10 mouse cellular contexts compared by ENCODE assay signal in the genomic region with DNA sequence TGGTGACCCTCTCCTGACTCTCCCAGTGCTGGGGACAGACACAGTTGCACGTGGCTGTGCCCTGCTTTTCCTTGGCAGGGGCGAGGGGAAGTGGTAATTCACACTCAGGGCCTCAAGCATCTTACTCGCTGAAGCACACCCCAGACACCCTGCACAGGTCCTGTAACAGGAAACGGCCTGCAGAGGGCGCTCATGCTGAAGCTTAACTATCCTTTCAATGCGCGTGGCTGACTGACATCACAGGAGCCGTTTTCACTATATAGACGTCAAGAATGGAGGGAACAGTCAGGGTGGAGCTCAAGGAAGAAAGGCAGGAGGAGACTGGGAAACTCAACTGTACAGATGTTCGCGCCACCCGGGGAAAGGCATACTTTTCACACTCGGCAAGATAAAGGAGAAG. TPM values are rescaled to one million over a fixed set of nuclear protein-coding genes. Genes with fewer than 3 reads are reported as not detected.
A peak's percentile ranks its signal among the peaks of the same experiment; 100 is the strongest.
DNase-seq lines count a peak whose midpoint lies in the region; ATAC-seq and TF ChIP-seq lines count a peak whose summit lies in the region.
"Had no signal": no experiment of that assay in that cellular context is flagged by ENCODE, and none has a peak within 500 bp of the region (broad histone marks: within the 10 kb centered on the region; RNA-seq: fewer than 3 reads in every experiment).

No protein-coding gene starts in this region.

- 60% methylated on average over 13 of the region's 13 CpGs for WGBS in forebrain, embryonic 14.5 days
- 63% methylated on average over 13 of the region's 13 CpGs for WGBS in limb, embryonic 11.5 days
- 66% methylated on average over 13 of the region's 13 CpGs for WGBS in olfactory bulb, adult 2 months

- TF ChIP-seq CTCF in layer of hippocampus, adult 2 months (conservative IDR thresholded peaks at IDR 0.05): peak; percentile 80
- peak; percentile 45; the same call in 1 of the 2 replicates for TF ChIP-seq CTCF in olfactory bulb, adult 2 months (IDR thresholded peaks at IDR 0.05; ENCODE audit: insufficient read depth, low read depth, low read length)

- H3K27me3 ChIP-seq in forebrain, embryonic 14.5 days (replicated peaks; ENCODE audit: control insufficient read depth, insufficient read depth, low read length): no peaks in the 10 kb centered on the region
- H3K27me3 ChIP-seq in limb, embryonic 11.5 days (ENCODE audit: control insufficient read depth, insufficient read depth, low read length): no peaks in the 10 kb centered on the region

- H3K4me1 ChIP-seq in forebrain, embryonic 14.5 days (ENCODE audit: control insufficient read depth, insufficient read depth, low read length): no peaks in the 10 kb centered on the region
- H3K4me1 ChIP-seq in limb, embryonic 11.5 days (ENCODE audit: control insufficient read depth, insufficient read depth, low read length): no peaks in the 10 kb centered on the region
- no peaks in the 10 kb centered on the region for H3K4me1 ChIP-seq in olfactory bulb, adult 2 months (ENCODE audit: control insufficient read depth, insufficient read depth, low read length)

- no peak overlapping the region for H3K4me3 ChIP-seq in layer of hippocampus, adult 2 months
- H3K4me3 ChIP-seq in forebrain, embryonic 14.5 days (ENCODE audit: low read depth, low read length): no peak overlapping the region
- no peak overlapping the region for H3K4me3 ChIP-seq in limb, embryonic 11.5 days (ENCODE audit: low read depth, low read length)
- H3K4me3 ChIP-seq in olfactory bulb, adult 2 months (ENCODE audit: insufficient read depth, low read depth, low read length): no peak overlapping the region
- H3K4me3 ChIP-seq: myocyte had no signal

- ATAC-seq in forebrain, embryonic 14.5 days: peak; percentile 63; the same call in 1 of the 2 replicates
- ATAC-seq in limb, embryonic 11.5 days (ENCODE audit: insufficient number of reproducible peaks, low FRiP score, low TSS enrichment, low read depth): no peak

- DNase-seq in layer of hippocampus, adult 2 months (ENCODE audit: low spot score in 2 of 2): peak; percentile 22 to 69
- DNase-seq in layer of hippocampus, adult 9-10 months (ENCODE audit: low spot score): no peak
- peak; percentile 9 for DNase-seq in T-cell, adult 2 months (ENCODE audit: low spot score)
- peak; percentile 54 for DNase-seq in cerebellum, adult 11 months
- DNase-seq in forebrain, embryonic 14.5 days (ENCODE audit: low spot score): peak; percentile 70
- peak; percentile 68 for DNase-seq in limb, embryonic 11.5 days (ENCODE audit: low spot score)
- no peak for DNase-seq in spleen, postnatal 36 days (ENCODE audit: low spot score in 2 of 2)

- no peak overlapping the region for H3K4me2 ChIP-seq in forebrain, embryonic 14.5 days (ENCODE audit: low read length)
- no peak overlapping the region for H3K4me2 ChIP-seq in limb, embryonic 11.5 days (ENCODE audit: low read depth, severe bottlenecking)

- peaks cover 83% of the 10 kb centered on the region for H3K36me3 ChIP-seq in forebrain, embryonic 14.5 days (ENCODE audit: control insufficient read depth, insufficient read depth, low read length)
- peaks cover 27% of the 10 kb centered on the region for H3K36me3 ChIP-seq in limb, embryonic 11.5 days (ENCODE audit: control insufficient read depth, insufficient read depth, low read length)

- TF ChIP-seq POLR2A in olfactory bulb, adult 2 months (IDR thresholded peaks at IDR 0.05; ENCODE audit: insufficient read depth, low read depth, low read length): no peak

- no peak overlapping the region for H3K9ac ChIP-seq in forebrain, embryonic 14.5 days (ENCODE audit: low read length)
- H3K9ac ChIP-seq in limb, embryonic 11.5 days (ENCODE audit: low read length): no peak overlapping the region

- H3K9me3 ChIP-seq in forebrain, embryonic 14.5 days (replicated peaks; ENCODE audit: control insufficient read depth, low read length): no peaks in the 10 kb centered on the region
- H3K9me3 ChIP-seq in limb, embryonic 11.5 days (ENCODE audit: control insufficient read depth, low read length): peaks cover 3% of the 10 kb centered on the region; the same call in 1 of the 2 replicates

- H3K27ac ChIP-seq in layer of hippocampus, adult 2 months: no peak overlapping the region
- H3K27ac ChIP-seq in forebrain, embryonic 14.5 days (ENCODE audit: low read depth, low read length): no peak overlapping the region
- no peak overlapping the region for H3K27ac ChIP-seq in limb, embryonic 11.5 days (replicated peaks; ENCODE audit: low read depth, low read length)
- H3K27ac ChIP-seq in olfactory bulb, adult 2 months (ENCODE audit: insufficient read depth, low read depth, low read length): no peak overlapping the region

RNA-seq across cellular contexts. Expression of gene Cdkl4, which starts 23.8 kb away (rescaled TPM):
- 10 to 100 TPM; 14.0 to 16.3 TPM for total RNA-seq in layer of hippocampus, adult 2 months (2021)
- 3.6 and 4.8 TPM in 2 replicates for polyA plus RNA-seq in forebrain, embryonic 14.5 days (2014; fragmentation: Nextera tagmentation; extraction: Ambion mirVana)
- polyA plus RNA-seq in limb, embryonic 11.5 days (2014; fragmentation: Nextera tagmentation; extraction: Ambion mirVana): 0.55 and 0.61 TPM in 2 replicates
- polyA plus RNA-seq in olfactory bulb, adult 2 months (2012; ENCODE audit: insufficient read depth, insufficient read length, low replicate concordance, missing spikeins): not detected in 2 replicates
- polyA plus RNA-seq: heart, embryonic 14.5 days had no signal

Comparison
In these comparisons a context has a peak if more than half of its experiments do, and no peak if none do; other contexts are left out.
1. DNase-seq: peak in layer of hippocampus, adult 2 months (2 of 2), T-cell, adult 2 months (single experiment), cerebellum, adult 11 months (single experiment), forebrain, embryonic 14.5 days (single experiment) and limb, embryonic 11.5 days (single experiment); none in layer of hippocampus, adult 9-10 months (single experiment) and spleen, postnatal 36 days (0 of 2).